In genomic region chr17:79781733-79782663, GRCm38 (mm10) we compare ENCODE assay signal across 10 mouse cellular contexts.
DNase-seq lines count a peak whose midpoint lies in the region; ATAC-seq and TF ChIP-seq lines count a peak whose summit lies in the region.
"Had no signal": no experiment of that assay in that cellular context is flagged by ENCODE, and none has a peak within 500 bp of the region (broad histone marks: within the 10 kb centered on the region; RNA-seq: fewer than 3 reads in every experiment).

No protein-coding gene starts in this region.

- DNase-seq in heart, adult 2 months = peak; percentile 69 to 82
- DNase-seq in adrenal gland, postnatal 25 days = peak; percentile 29
- DNase-seq in kidney, adult 9 months = peak; percentile 67
- no peak for DNase-seq in layer of hippocampus, adult 9-10 months (ENCODE audit: low spot score)
- DNase-seq in left cerebral cortex, adult 2 months (ENCODE audit: extremely low spot score in 1 of 2, low spot score in 2 of 2) = no peak
- DNase-seq in thymus, postnatal 36 days = no peak

- no peaks in the 10 kb centered on the region for H3K79me2 ChIP-seq in heart, adult 2 months (replicated peaks; ENCODE audit: control insufficient read depth, insufficient read depth, low read length)

- no peak for TF ChIP-seq EP300 in heart, adult 2 months (IDR thresholded peaks at IDR 0.05; ENCODE audit: insufficient read depth, low read depth, low read length)

- TF ChIP-seq POLR2A in heart, adult 2 months (IDR thresholded peaks at IDR 0.05; ENCODE audit: insufficient read depth, low read depth, low read length) = no peak

- WGBS in heart, adult 2 months = 73% methylated on average over 13 of the region's 13 CpGs
- 83% methylated on average over 13 of the region's 13 CpGs for WGBS in heart, embryonic 11.5 days (ENCODE audit: insufficient replicate concordance)

- intact Hi-C loops in heart, adult 2 months (cut with DNase I) = no loop called here
- intact Hi-C loops in left cerebral cortex, adult 2 months (cut with DNase I) = no loop called here

- H3K27me3 ChIP-seq in heart, adult 2 months (ENCODE audit: control insufficient read depth, insufficient read depth, low read length) = no peaks in the 10 kb centered on the region
- no peaks in the 10 kb centered on the region for H3K27me3 ChIP-seq in heart, embryonic 11.5 days (ENCODE audit: control insufficient read depth, insufficient read depth, low read length)
- H3K27me3 ChIP-seq: midbrain, embryonic 15.5 days had no signal

- peaks cover 5% of the 10 kb centered on the region for H3K4me1 ChIP-seq in heart, adult 2 months (ENCODE audit: control insufficient read depth, insufficient read depth, low read length)
- no peaks in the 10 kb centered on the region for H3K4me1 ChIP-seq in heart, embryonic 11.5 days (ENCODE audit: control insufficient read depth, insufficient read depth, low read length)
- H3K4me1 ChIP-seq: limb, embryonic 10.5 days; midbrain, embryonic 15.5 days had no signal

- H3K27ac ChIP-seq in heart, adult 2 months = peak overlapping the region; percentile 15
- H3K27ac ChIP-seq in heart, embryonic 11.5 days (ENCODE audit: low read depth, low read length) = no peak overlapping the region
- no peak overlapping the region for H3K27ac ChIP-seq in left cerebral cortex, adult 2 months
- H3K27ac ChIP-seq: limb, embryonic 10.5 days; midbrain, embryonic 15.5 days had no signal

- H3K4me3 ChIP-seq in heart, adult 2 months = no peak overlapping the region
- H3K4me3 ChIP-seq in heart, embryonic 11.5 days (ENCODE audit: low read depth, low read length) = no peak overlapping the region
- no peak overlapping the region for H3K4me3 ChIP-seq in left cerebral cortex, adult 2 months
- H3K4me3 ChIP-seq: limb, embryonic 10.5 days; midbrain, embryonic 15.5 days had no signal

- peaks cover 6% of the 10 kb centered on the region; the same call in 1 of the 2 replicates for H3K9me3 ChIP-seq in heart, embryonic 11.5 days (replicated peaks; ENCODE audit: control insufficient read depth, low read length)
- H3K9me3 ChIP-seq: midbrain, embryonic 15.5 days had no signal

- ATAC-seq in heart, embryonic 11.5 days (replicated peaks; ENCODE audit: insufficient number of reproducible peaks, low FRiP score, low TSS enrichment) = no peak
- peak; percentile 78 for ATAC-seq in megakaryocyte progenitor cell, adult 5-6 weeks (replicated peaks; ENCODE audit: poor library complexity)
- ATAC-seq: midbrain, embryonic 15.5 days had no signal

- H3K4me2 ChIP-seq in heart, embryonic 11.5 days = no peak overlapping the region
- H3K4me2 ChIP-seq: midbrain, embryonic 15.5 days had no signal

- TF ChIP-seq CTCF in heart, adult 2 months (IDR thresholded peaks at IDR 0.05) = no peak
- no peak for TF ChIP-seq CTCF in left cerebral cortex, adult 2 months (IDR thresholded peaks at IDR 0.05)

- H3K36me3 ChIP-seq in heart, adult 2 months (ENCODE audit: control insufficient read depth, insufficient read depth, low read length) = no peaks in the 10 kb centered on the region
- H3K36me3 ChIP-seq in heart, embryonic 11.5 days (ENCODE audit: control insufficient read depth, insufficient read depth, low read length) = no peaks in the 10 kb centered on the region
- H3K36me3 ChIP-seq: limb, embryonic 10.5 days; midbrain, embryonic 15.5 days had no signal

- no peak overlapping the region for H3K9ac ChIP-seq in heart, adult 2 months (ENCODE audit: low read depth, low read length)
- H3K9ac ChIP-seq in heart, embryonic 11.5 days (ENCODE audit: low read depth, low read length) = no peak overlapping the region
- H3K9ac ChIP-seq: midbrain, embryonic 15.5 days had no signal

Comparison
In these comparisons a context has a peak if more than half of its experiments do, and no peak if none do; other contexts are left out.
1. DNase-seq: peak in heart, adult 2 months (2 of 2), adrenal gland, postnatal 25 days (single experiment) and kidney, adult 9 months (single experiment); none in layer of hippocampus, adult 9-10 months (single experiment), left cerebral cortex, adult 2 months (0 of 2) and thymus, postnatal 36 days (0 of 2).